Mouse (Mus musculus) G1E (cell line): ENCODE measurements around the gene Ttpal. TPM values are rescaled to one million over a fixed set of nuclear protein-coding genes. Genes with fewer than 3 reads are reported as not detected.

Experiments used
- ATAC-seq: 2 replicates; pipeline ENCODE4 v1.8.0; 2016; ENCODE audit warnings: mild to moderate bottlenecking; ENCODE audit not compliant: insufficient number of reproducible peaks, poor library complexity, low FRiP score, severe bottlenecking; ENCODE audit errors: extremely low read depth
- DNase-seq: peaks from one replicate; pipeline ENCODE4 v3.0.0; 2012; ENCODE audit warnings: low spot score
- H3K27me3 ChIP-seq: 2 replicates; pipeline ENCODE4 v1.6.1; 2012; ENCODE audit warnings: mild to moderate bottlenecking, low read length, inconsistent platforms; ENCODE audit not compliant: insufficient read depth
- H3K36me3 ChIP-seq: replicated peaks from 2 replicates; pipeline ENCODE3; 2012; ENCODE audit warnings: mild to moderate bottlenecking, inconsistent platforms
- H3K4me1 ChIP-seq: 2 replicates; pipeline ENCODE4 v1.6.1; 2012; ENCODE audit warnings: low read depth, low read length, inconsistent platforms, mixed read lengths; ENCODE audit not compliant: insufficient read depth
- H3K4me3 ChIP-seq: 2 replicates; pipeline ENCODE4 v1.5.1; 2012; ENCODE audit warnings: low read depth, mild to moderate bottlenecking, inconsistent platforms, low read length, moderate library complexity, mixed read lengths
- H3K9me3 ChIP-seq: replicated peaks from 2 replicates; pipeline ENCODE4 v1.6.1; 2012; ENCODE audit warnings: inconsistent platforms
- CTCF ChIP-seq: IDR thresholded peaks from 2 replicates; pipeline ENCODE4 v1.5.1; 2012; ENCODE audit warnings: low read depth, low read length, inconsistent platforms, mixed read lengths
- GATA1 ChIP-seq: IDR thresholded peaks from 2 replicates; pipeline ENCODE4 v1.6.1; 2012; ENCODE audit warnings: borderline replicate concordance, low read length, inconsistent platforms, mixed read lengths
- GATA2 ChIP-seq: IDR thresholded peaks from 2 replicates; pipeline ENCODE4 v1.6.1; 2012; ENCODE audit warnings: low read depth, low read length, inconsistent platforms, borderline replicate concordance
- POLR2AphosphoS5 ChIP-seq: IDR thresholded peaks from 2 replicates; pipeline ENCODE4 v1.6.1; 2012; ENCODE audit warnings: low read depth, low read length, inconsistent platforms; ENCODE audit not compliant: insufficient replicate concordance
- TAL1 ChIP-seq: conservative IDR thresholded peaks from 2 replicates; pipeline ENCODE4 v1.6.1; 2012; ENCODE audit warnings: low read depth, low read length, inconsistent platforms, mixed read lengths
- polyA plus RNA-seq: library from polyadenylated mRNA; stranded (reverse); fragments of >175 nt; gene quantifications from 2 replicates; pipeline ENCODE4 v1.2.3, GENCODE M21; 2012
- total RNA-seq, 2 experiments: library from RNA; stranded (forward) in 1 of 2; stranded (reverse) in 1 of 2; fragments of 200-1000 nt in 1 of 2; fragments of >200 nt in 1 of 2; fragmentation: Nextera tagmentation in 1 of 2; gene quantifications; 2 replicates each; pipeline ENCODE4 v1.2.3; 2014 to 2017

Gene Ttpal
- total and polyA plus RNA-seq, 3 experiments = 18.2 to 23.0 (median 22.3) TPM

DNA sequence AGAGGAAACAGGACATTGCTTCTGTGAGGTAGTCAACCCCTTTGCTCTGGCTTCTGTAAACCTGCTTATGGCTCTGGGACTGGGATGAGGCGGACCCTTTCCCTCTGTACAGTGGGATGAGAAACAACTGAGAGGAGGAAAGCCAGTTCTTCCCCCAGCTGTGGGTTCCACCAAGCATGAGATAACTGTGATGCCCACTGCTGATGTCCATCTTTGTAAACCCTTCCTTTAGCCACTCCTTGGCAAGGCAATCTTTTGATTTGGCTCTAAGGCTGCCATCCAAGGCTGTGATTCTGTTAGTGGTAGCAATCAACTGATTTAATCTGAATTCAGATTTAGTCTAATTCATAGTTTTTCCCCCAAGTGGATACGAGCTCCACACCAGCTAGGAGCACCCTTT is 55.4 kb downstream of the Ttpal start:
- DNase-seq = no peak
- Histone ChIP-seq H3K27me3 (no peaks in the 10 kb centered on the region), H3K4me3 (no peak overlapping the region), H3K4me1 (peaks cover 31% of the 10 kb centered on the region), H3K36me3 (peaks cover 22% of the 10 kb centered on the region), H3K9me3 (no peaks in the 10 kb centered on the region)
- no peak for ATAC-seq
- TF ChIP-seq TAL1 = no peak
- no peak for TF ChIP-seq GATA1
- no peak for TF ChIP-seq GATA2
- TF ChIP-seq POLR2AphosphoS5 = no peak
- TF ChIP-seq CTCF = no peak

DNA sequence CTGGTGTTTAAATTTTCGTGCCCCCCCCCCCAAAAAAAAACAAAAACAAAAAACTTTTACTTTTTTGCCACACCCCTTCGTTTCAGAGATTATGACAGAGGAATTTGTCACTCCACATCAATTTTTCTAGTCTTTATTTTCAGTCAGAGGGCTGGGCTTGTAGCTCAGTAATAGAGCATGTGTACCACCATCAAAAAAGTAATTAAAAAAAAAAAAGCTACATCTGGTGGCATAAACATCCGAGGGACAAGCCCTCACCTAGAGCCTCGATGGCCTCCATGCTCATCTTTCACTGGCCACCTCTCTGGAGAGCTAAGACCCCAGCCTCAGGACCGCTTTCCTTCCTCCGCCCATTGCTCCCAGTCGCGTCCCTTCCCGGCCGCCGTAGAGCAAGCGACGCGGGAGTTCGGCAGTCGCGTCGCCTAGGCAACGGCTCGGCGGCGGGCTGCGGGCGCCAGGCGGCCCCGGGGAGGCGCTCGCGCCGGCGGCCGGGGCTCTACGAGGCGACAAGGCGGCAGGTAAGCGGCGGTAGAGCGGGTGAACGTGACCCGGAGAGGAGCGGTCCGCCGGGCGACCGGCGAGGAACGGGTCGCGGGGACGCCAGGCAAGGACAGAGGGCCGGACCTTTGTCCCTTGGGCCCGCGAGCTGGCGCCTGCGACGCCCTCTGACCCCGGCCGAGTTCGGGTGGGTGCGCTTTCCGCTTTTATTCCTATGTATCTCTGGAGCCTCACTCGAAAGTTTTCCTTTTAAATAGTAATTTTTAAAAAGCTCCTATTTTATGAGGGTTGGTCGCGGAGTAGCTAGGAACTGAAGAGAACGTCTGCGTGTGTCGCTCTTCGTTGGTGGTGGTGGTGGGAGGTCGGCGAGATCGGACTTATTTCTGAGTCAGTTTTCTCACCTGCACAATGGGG is 56.1 kb downstream of the Ttpal start, which contains the start of gene Pkig:
Gene Pkig, plus strand, starts transcription at position 412 of the 912 bp plus-strand sequence.
- DNase-seq (peak; percentile 79), ATAC-seq (peak; percentile 73)
- H3K4me3 ChIP-seq = peak within 1 kb of the TSS; percentile 84
- H3K4me1 ChIP-seq = peaks cover 37% of the 10 kb centered on the region
- H3K9me3 ChIP-seq = no peaks in the 10 kb centered on the region
- TF ChIP-seq POLR2AphosphoS5 (no peak), TAL1 (no peak), CTCF (no peak), GATA2 (no peak), GATA1 (no peak)
- H3K36me3 ChIP-seq = peaks cover 22% of the 10 kb centered on the region
- H3K27me3 ChIP-seq = no peaks in the 10 kb centered on the region

DNA sequence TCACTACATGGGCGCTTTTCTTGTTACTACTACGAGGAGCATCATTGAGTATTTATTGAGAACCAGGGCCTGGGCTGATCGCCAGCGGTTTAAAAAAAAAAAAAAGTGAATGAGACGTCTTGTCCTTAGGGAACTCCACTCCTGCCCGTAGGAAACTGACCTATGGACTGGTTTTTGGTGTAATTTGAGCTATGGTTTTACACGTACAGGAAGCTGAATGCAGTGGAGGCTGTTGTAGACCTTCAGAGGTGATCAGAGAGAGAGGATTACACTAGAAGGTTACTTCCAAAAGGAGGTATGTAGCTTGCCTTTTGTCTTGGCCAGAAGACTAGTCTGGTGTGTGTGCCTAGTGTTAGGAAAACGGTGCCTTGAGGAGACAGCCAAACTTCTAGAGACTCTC is 56.8 kb downstream of the Ttpal start:
- peak overlapping the region; percentile 84 for H3K4me3 ChIP-seq
- no peaks in the 10 kb centered on the region for H3K9me3 ChIP-seq
- TF ChIP-seq GATA1 (no peak), TAL1 (no peak), GATA2 (no peak), CTCF (no peak), POLR2AphosphoS5 (no peak)
- peaks cover 23% of the 10 kb centered on the region for H3K36me3 ChIP-seq
- H3K27me3 ChIP-seq = no peaks in the 10 kb centered on the region
- H3K4me1 ChIP-seq = peaks cover 38% of the 10 kb centered on the region
- DNase-seq (no peak), ATAC-seq (no peak)

DNA sequence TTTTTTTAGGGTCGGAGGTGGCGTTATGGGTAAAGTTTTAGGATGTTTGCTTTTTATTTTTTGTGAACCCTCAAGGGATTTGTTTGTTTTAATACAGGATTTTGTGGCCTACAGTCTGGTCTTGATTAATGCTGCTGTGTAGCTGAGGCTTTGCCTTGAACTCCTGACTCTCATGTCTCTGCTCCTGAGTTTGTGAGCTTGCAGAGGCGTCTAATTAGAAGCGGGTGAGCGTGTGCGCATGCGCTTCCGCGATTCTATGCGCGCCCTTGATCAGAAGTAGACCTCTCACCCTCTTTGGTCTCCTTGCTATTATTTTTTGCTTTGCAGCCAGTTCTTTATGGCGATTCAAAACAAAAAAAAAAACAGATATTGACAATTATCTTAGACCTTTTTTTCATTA is 57.3 kb downstream of the Ttpal start:
- H3K4me3 ChIP-seq = peak overlapping the region; percentile 84; the same call in 1 of the 2 replicates
- no peaks in the 10 kb centered on the region for H3K9me3 ChIP-seq
- H3K36me3 ChIP-seq = peaks cover 28% of the 10 kb centered on the region
- no peak for TF ChIP-seq POLR2AphosphoS5
- TF ChIP-seq GATA2 = no peak
- peaks cover 39% of the 10 kb centered on the region for H3K4me1 ChIP-seq
- ATAC-seq (no peak), DNase-seq (no peak)
- H3K27me3 ChIP-seq = no peaks in the 10 kb centered on the region

DNA sequence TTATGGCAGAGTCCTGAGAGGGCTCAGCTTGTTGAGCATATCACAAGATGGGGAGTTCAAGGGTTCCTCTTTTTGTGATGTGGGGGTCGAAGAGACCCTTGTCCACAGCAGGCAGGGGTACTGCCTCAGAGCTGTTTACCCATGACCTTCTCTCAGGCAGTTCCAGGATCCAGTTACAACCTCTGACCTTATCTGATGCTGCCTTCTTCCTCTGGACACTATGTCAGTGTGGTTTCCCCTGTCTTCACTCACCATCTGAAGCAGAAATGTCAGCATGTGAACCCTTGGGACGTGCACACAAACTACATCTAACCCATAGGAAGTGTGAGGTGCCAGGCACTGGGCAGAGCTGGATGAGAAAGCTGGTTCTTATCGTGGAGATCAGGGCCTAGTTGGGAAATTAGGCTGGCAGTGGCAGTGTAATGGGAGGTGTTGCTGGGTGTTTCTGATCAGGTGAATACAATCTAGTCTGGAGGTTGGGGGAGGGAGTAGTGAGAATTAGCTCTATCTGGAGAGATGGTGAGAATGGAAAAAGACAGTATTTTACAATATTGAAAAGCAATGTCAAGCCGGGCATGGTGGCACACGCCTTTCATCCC is 58.1 kb downstream of the Ttpal start:
- ATAC-seq (peak; percentile 55; the same call in 1 of the 2 replicates), DNase-seq (no peak)
- Histone ChIP-seq H3K27me3 (no peaks in the 10 kb centered on the region), H3K9me3 (no peaks in the 10 kb centered on the region), H3K4me1 (peaks cover 39% of the 10 kb centered on the region), H3K36me3 (peaks cover 32% of the 10 kb centered on the region), H3K4me3 (no peak overlapping the region)
- TF ChIP-seq GATA1 = no peak
- TF ChIP-seq GATA2 = no peak

DNA sequence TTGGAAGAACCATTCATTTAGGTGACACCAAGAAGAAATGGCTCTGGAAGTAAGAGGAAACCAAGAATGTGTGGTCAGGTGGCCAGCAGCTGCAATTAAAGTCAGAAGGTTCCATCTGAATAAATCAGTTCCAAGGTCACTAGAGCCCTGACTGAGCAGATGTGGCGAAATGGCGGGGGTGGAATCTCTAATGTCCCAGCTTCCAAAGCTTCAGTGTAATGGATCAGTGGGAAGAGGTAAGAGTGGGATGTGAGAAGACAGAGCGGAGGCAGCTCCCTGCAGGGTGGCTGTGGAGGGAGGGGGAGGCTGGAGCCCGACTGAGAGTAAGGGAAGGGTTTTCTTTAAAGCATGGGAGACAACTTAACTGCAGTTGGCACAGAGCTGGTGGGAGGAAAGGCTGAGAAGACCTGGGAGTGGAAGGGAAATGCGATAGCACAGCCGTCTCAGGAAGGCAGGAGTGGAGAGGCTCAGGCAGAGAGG is 59.3 kb downstream of the Ttpal start:
- H3K4me3 ChIP-seq = no peak overlapping the region
- no peak for ATAC-seq
- peaks cover 43% of the 10 kb centered on the region for H3K4me1 ChIP-seq
- DNase-seq = no peak
- peaks cover 39% of the 10 kb centered on the region for H3K36me3 ChIP-seq
- no peaks in the 10 kb centered on the region for H3K9me3 ChIP-seq
- no peaks in the 10 kb centered on the region for H3K27me3 ChIP-seq
- TF ChIP-seq GATA2 (no peak), CTCF (no peak), TAL1 (no peak), POLR2AphosphoS5 (no peak), GATA1 (no peak)
